Mouse (Mus musculus): ENCODE measurements around the gene Jmjd6. TPM values are rescaled to one million over a fixed set of nuclear protein-coding genes. Genes with fewer than 3 reads are reported as not detected.

Jmjd6 gene
- polyA plus RNA-seq, 2 experiments: 57.0 to 68.0 TPM

- Histone ChIP-seq H3K4me2 (replicated peaks; ENCODE audit: low read depth, low read length, severe bottlenecking) (no peak overlapping the region), H3K9ac (ENCODE audit: low read depth, low read length, severe bottlenecking) (no peak overlapping the region), H3K27ac (replicated peaks; ENCODE audit: low read depth, low read length) (no peak overlapping the region), H3K4me3 (replicated peaks; ENCODE audit: low read length) (no peak overlapping the region), H3K9me3 (ENCODE audit: control insufficient read depth, low read length) (no peaks in the 10 kb centered on the region), H3K36me3 (ENCODE audit: control insufficient read depth, insufficient read depth, low read length) (no peaks in the 10 kb centered on the region), H3K27me3 (ENCODE audit: control insufficient read depth, insufficient read depth, low read length) (no peaks in the 10 kb centered on the region), H3K4me1 (ENCODE audit: control insufficient read depth, insufficient read depth, low read length) (no peaks in the 10 kb centered on the region)
- DNase-seq (ENCODE audit: low spot score): no peak
- TF ChIP-seq POLR2A (IDR thresholded peaks at IDR 0.05; ENCODE audit: borderline replicate concordance, extremely low read depth, insufficient read depth, insufficient read length): no peak
- no peak for ATAC-seq (ENCODE audit: low FRiP score, low read depth)
- WGBS: 72% methylated on average over 5 of the region's 5 CpGs
Measured at GRCm38 (mm10) chr11:116801106-116801505, 42.1 kb downstream of the Jmjd6 start.

- WGBS: 73% methylated on average over 5 of the region's 5 CpGs
- no peak for TF ChIP-seq POLR2A (IDR thresholded peaks at IDR 0.05; ENCODE audit: borderline replicate concordance, extremely low read depth, insufficient read depth, insufficient read length)
- no peak overlapping the region for H3K4me3 ChIP-seq (replicated peaks; ENCODE audit: low read length)
- no peaks in the 10 kb centered on the region for H3K27me3 ChIP-seq (ENCODE audit: control insufficient read depth, insufficient read depth, low read length)
- no peak overlapping the region for H3K27ac ChIP-seq (replicated peaks; ENCODE audit: low read depth, low read length)
- no peak overlapping the region for H3K4me2 ChIP-seq (replicated peaks; ENCODE audit: low read depth, low read length, severe bottlenecking)
- no peaks in the 10 kb centered on the region for H3K9me3 ChIP-seq (ENCODE audit: control insufficient read depth, low read length)
- ATAC-seq (ENCODE audit: low FRiP score, low read depth) (no peak), DNase-seq (ENCODE audit: low spot score) (no peak)
- H3K36me3 ChIP-seq (ENCODE audit: control insufficient read depth, insufficient read depth, low read length): no peaks in the 10 kb centered on the region
- H3K9ac ChIP-seq (ENCODE audit: low read depth, low read length, severe bottlenecking): no peak overlapping the region
- H3K4me1 ChIP-seq (ENCODE audit: control insufficient read depth, insufficient read depth, low read length): no peaks in the 10 kb centered on the region
Measured at GRCm38 (mm10) chr11:116799364-116799763, 43.9 kb downstream of the Jmjd6 start.

Other genes with a start within 250 kb of the Jmjd6 start
- 11.4 and 15.0 TPM in 2 replicates for gene Rhbdf2, start 216.4 kb downstream of the Jmjd6 start, polyA plus RNA-seq (2012; rRNA removed)
- 5.0 and 5.5 TPM in 2 replicates for gene Rhbdf2, start 216.4 kb downstream of the Jmjd6 start, polyA plus RNA-seq (2014; fragmentation: Nextera tagmentation; extraction: Ambion mirVana)
- gene Prcd, start 189.9 kb downstream of the Jmjd6 start, polyA plus RNA-seq (2012; rRNA removed): 0.38 and 0.85 TPM in 2 replicates
- 1.2 and 1.4 TPM in 2 replicates for gene Prcd, start 189.9 kb downstream of the Jmjd6 start, polyA plus RNA-seq (2014; fragmentation: Nextera tagmentation; extraction: Ambion mirVana)
- 12.1 and 12.3 TPM in 2 replicates for gene Cygb, start 189.1 kb downstream of the Jmjd6 start, polyA plus RNA-seq (2012; rRNA removed)
- 11.7 and 13.4 TPM in 2 replicates for gene Cygb, start 189.1 kb downstream of the Jmjd6 start, polyA plus RNA-seq (2014; fragmentation: Nextera tagmentation; extraction: Ambion mirVana)
- not detected in 2 replicates for gene St6galnac1, start 67.9 kb downstream of the Jmjd6 start, polyA plus RNA-seq (2012; rRNA removed)
- gene St6galnac1, start 67.9 kb downstream of the Jmjd6 start, polyA plus RNA-seq (2014; fragmentation: Nextera tagmentation; extraction: Ambion mirVana): not detected in 2 replicates
- gene Mxra7, start 15.4 kb downstream of the Jmjd6 start, polyA plus RNA-seq (2012; rRNA removed): 20.8 and 21.9 TPM in 2 replicates
- gene Mxra7, start 15.4 kb downstream of the Jmjd6 start, polyA plus RNA-seq (2014; fragmentation: Nextera tagmentation; extraction: Ambion mirVana): 11.0 and 13.9 TPM in 2 replicates
- 51.0 and 54.9 TPM in 2 replicates for gene Mettl23, start 171 bp downstream of the Jmjd6 start, polyA plus RNA-seq (2012; rRNA removed)
- 77.9 and 84.1 TPM in 2 replicates for gene Mettl23, start 171 bp downstream of the Jmjd6 start, polyA plus RNA-seq (2014; fragmentation: Nextera tagmentation; extraction: Ambion mirVana)
- gene Mfsd11, start 9.0 kb upstream of the Jmjd6 start, polyA plus RNA-seq (2012; rRNA removed): 35.0 and 41.5 TPM in 2 replicates
- gene Mfsd11, start 9.0 kb upstream of the Jmjd6 start, polyA plus RNA-seq (2014; fragmentation: Nextera tagmentation; extraction: Ambion mirVana): 46.0 and 47.2 TPM in 2 replicates
- 791 and 910 TPM in 2 replicates for gene Srsf2, start 9.6 kb upstream of the Jmjd6 start, polyA plus RNA-seq (2012; rRNA removed)
- 776 and 780 TPM in 2 replicates for gene Srsf2, start 9.6 kb upstream of the Jmjd6 start, polyA plus RNA-seq (2014; fragmentation: Nextera tagmentation; extraction: Ambion mirVana)
- gene Mgat5b, start 75.4 kb upstream of the Jmjd6 start, polyA plus RNA-seq (2012; rRNA removed): 3.6 and 6.7 TPM in 2 replicates
- gene Mgat5b, start 75.4 kb upstream of the Jmjd6 start, polyA plus RNA-seq (2014; fragmentation: Nextera tagmentation; extraction: Ambion mirVana): 0.78 and 1.1 TPM in 2 replicates